In the genomic region with DNA sequence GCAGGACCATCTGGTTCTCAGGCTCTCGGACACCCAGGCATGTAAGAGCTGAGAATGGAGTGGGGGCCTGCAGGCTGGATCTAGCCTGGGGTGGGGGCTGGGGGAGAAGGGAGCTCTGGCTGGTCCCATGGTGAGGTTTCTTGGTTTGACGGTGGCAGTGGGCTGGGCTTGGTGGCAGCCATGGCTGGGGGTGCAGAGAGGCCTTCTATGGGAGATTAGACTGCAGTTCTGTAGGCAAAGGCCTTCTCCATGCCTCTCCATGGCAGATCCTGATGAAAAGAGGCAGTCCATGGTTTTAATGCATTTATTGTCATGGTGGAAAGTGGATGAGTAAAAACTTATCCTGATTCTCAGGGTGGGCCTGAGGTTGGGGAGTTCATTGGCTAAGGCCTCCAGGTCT, we compare ENCODE assay signal across 35 mouse cellular contexts. TPM values are rescaled to one million over a fixed set of nuclear protein-coding genes. Genes with fewer than 3 reads are reported as not detected.
"Had no signal": no experiment of that assay in that cellular context is flagged by ENCODE, and none has a peak within 500 bp of the region (broad histone marks: within the 10 kb centered on the region; RNA-seq: fewer than 3 reads in every experiment).

No protein-coding gene starts in this region.

- H3K4me2 ChIP-seq: embryonic facial prominence, embryonic 12.5 days; embryonic facial prominence, embryonic 13.5 days; embryonic facial prominence, embryonic 15.5 days; forebrain, embryonic 12.5 days; forebrain, embryonic 13.5 days; forebrain, embryonic 15.5 days had no signal

- H3K9me3 ChIP-seq: embryonic facial prominence, embryonic 10.5 days; embryonic facial prominence, embryonic 12.5 days; embryonic facial prominence, embryonic 13.5 days; embryonic facial prominence, embryonic 15.5 days; forebrain, embryonic 10.5 days; forebrain, embryonic 12.5 days; forebrain, embryonic 13.5 days; forebrain, embryonic 15.5 days had no signal

- H3K27me3 ChIP-seq: embryonic facial prominence, embryonic 12.5 days; embryonic facial prominence, embryonic 13.5 days; embryonic facial prominence, embryonic 15.5 days; forebrain, embryonic 12.5 days; forebrain, embryonic 13.5 days; forebrain, embryonic 15.5 days had no signal

- H3K4me3 ChIP-seq: embryonic facial prominence, embryonic 10.5 days; embryonic facial prominence, embryonic 12.5 days; embryonic facial prominence, embryonic 13.5 days; embryonic facial prominence, embryonic 15.5 days; erythroblast, embryonic 14.5 days; forebrain, embryonic 10.5 days; forebrain, embryonic 12.5 days; forebrain, embryonic 13.5 days; forebrain, embryonic 15.5 days; gastrocnemius, adult 2 months; heart, adult 2 months had no signal

- H3K36me3 ChIP-seq: embryonic facial prominence, embryonic 10.5 days; embryonic facial prominence, embryonic 12.5 days; embryonic facial prominence, embryonic 13.5 days; embryonic facial prominence, embryonic 15.5 days; forebrain, embryonic 10.5 days; forebrain, embryonic 12.5 days; forebrain, embryonic 15.5 days had no signal

- DNase-seq: cerebellum, adult 2 months; cerebellum, adult 8-10 months; cerebellum, adult 9-10 months; cerebellum, adult 9-11 months; cerebellum, postnatal 10 days; cerebellum, postnatal 14 days; cerebellum, postnatal 25 days; cerebellum, postnatal 36 days; embryo, embryonic 11 days; forebrain, postnatal 0 days; gastrocnemius, adult 2 months; gastrocnemius, postnatal 10 days; gastrocnemius, postnatal 14 days; gastrocnemius, postnatal 25 days; gastrocnemius, postnatal 36 days; heart, adult 18-20 months; heart, adult 2 months had no signal

- H3K27ac ChIP-seq: embryonic facial prominence, embryonic 10.5 days; embryonic facial prominence, embryonic 12.5 days; embryonic facial prominence, embryonic 13.5 days; embryonic facial prominence, embryonic 15.5 days; forebrain, embryonic 10.5 days; forebrain, embryonic 12.5 days; forebrain, embryonic 13.5 days; forebrain, embryonic 15.5 days; gastrocnemius, adult 2 months; heart, adult 2 months had no signal

- H3K9ac ChIP-seq: embryonic facial prominence, embryonic 12.5 days; embryonic facial prominence, embryonic 13.5 days; embryonic facial prominence, embryonic 15.5 days; forebrain, embryonic 12.5 days; forebrain, embryonic 13.5 days; forebrain, embryonic 15.5 days; forebrain, postnatal 0 days had no signal

- H3K4me1 ChIP-seq: embryonic facial prominence, embryonic 10.5 days; embryonic facial prominence, embryonic 12.5 days; embryonic facial prominence, embryonic 15.5 days; forebrain, embryonic 10.5 days; forebrain, embryonic 12.5 days; forebrain, embryonic 13.5 days; forebrain, embryonic 15.5 days had no signal

- ATAC-seq: forebrain, embryonic 13.5 days; forebrain, embryonic 14.5 days; forebrain, embryonic 15.5 days; forebrain, embryonic 16.5 days; forebrain, postnatal 0 days had no signal

RNA-seq across cellular contexts. Expression of gene Ccdc121, which starts 7.8 kb away (rescaled TPM):
- total RNA-seq: common myeloid progenitor, adult 5-6 weeks; gastrocnemius, adult 18-20 months; gastrocnemius, adult 2 months; gastrocnemius, adult 8-10 months; gastrocnemius, postnatal 10 days; gastrocnemius, postnatal 14 days; gastrocnemius, postnatal 25 days; gastrocnemius, postnatal 36 days; gastrocnemius, postnatal 4 days; granulocyte monocyte progenitor cell, adult 5-6 weeks; heart, adult 18-20 months; heart, adult 2 months had no signal
- polyA plus RNA-seq: embryonic facial prominence, embryonic 11.5 days; embryonic facial prominence, embryonic 13.5 days; erythroblast, embryonic 14.5 days; forebrain, embryonic 10.5 days; forebrain, embryonic 11.5 days; forebrain, embryonic 12.5 days; forebrain, embryonic 13.5 days; forebrain, embryonic 16.5 days had no signal
